Mouse (Mus musculus) spleen, postnatal 36 days (tissue): ENCODE results near the gene Fcrl5.
"Not testable (repeated sequence)": the region's sequence is repeated elsewhere in the genome, so short reads cannot be mapped to it uniquely, and the experiment has no call there.

Source experiments
- DNase-seq, 2 experiments: peaks; one replicate each; pipeline ENCODE4 v3.0.0; 2022; ENCODE audit warnings: low spot score in 2 of 2, mixed read lengths in 1 of 2

Gene Fcrl5

DNA sequence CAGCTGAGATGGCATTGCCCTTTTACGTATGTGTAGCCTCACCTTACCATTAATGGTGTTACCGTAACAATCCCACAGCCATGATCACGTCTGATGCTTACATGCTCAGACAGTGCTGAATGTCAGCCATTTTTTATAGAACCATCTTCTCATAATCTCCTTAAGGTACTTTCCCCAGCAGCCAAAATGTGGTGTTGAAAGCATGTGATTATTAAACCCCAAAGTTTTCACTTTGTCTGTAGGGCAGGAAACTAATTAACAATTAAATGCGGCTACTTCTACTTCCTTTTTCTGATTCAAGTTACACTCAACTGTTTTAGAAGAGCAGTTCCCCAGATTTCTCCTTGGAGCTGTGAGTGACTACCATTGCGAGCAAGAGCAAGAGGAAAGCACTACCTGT, at the start of gene Fcrl5:
Gene Fcrl5 (plus strand): TSS at position 295 of the 400 bp plus-strand sequence.
- DNase-seq, result peak; percentile 16 to 35

DNA sequence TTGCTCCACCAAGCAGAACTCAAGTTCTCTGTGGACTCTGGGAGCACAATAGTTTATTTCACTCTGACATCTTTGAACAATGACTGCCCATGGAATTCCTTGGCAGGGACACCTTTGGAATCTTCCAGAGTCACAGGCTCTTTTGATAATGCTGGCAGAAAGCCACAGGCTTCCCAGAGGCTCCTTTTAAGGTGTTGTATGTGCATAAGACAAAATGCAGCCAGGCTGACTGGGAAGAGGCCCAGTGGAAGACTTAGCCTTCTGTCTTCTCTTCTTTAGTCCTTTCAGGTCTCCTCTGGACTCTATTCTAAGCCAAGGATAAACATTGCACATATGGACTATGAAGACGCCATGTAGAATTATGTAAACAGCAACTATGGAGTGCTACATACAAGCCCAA, 44.6 kb upstream of the Fcrl5 start:
- DNase-seq, result no peak

DNA sequence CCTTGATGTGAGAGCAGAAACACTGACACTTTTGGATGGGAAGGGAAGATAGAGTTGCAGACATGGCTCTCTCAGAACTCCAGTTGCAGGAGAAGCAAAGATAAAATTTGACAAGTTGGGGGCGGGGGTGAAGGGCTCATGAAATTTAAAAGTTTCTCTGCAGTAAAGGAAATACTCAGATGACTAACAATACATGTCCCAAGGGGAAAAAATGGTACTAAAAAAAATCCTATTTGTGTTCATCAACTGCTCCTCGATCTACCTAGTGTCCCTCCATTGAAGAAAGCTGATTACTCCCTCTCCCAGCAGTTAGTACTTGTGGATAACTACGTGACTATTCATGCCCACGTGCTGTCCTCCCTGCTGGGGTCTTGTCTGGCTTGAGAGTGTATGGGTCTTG, 36.8 kb upstream of the Fcrl5 start:
- DNase-seq, result peak in 1 of 2 experiments; percentile 36

DNA sequence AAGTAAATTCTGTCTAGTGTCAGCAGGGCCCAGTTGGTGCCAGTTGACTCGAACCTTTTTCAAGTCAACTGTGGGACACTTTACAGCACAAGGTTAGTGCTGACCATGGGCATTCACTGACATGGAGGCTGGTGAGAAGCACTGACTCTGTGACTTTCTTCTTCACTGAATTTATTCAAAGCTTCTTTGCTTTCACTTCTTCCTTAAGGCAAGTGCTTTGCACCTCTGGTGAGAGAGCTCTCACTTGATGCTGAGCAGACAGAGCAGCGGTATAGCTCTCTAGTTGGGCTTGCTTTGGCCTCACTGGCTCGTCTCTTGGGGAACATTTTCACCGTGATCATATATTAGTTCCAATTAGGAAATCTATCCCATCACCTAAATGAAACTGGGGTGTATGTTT, 35.7 kb upstream of the Fcrl5 start:
- DNase-seq, result peak; percentile 60 to 67

DNA sequence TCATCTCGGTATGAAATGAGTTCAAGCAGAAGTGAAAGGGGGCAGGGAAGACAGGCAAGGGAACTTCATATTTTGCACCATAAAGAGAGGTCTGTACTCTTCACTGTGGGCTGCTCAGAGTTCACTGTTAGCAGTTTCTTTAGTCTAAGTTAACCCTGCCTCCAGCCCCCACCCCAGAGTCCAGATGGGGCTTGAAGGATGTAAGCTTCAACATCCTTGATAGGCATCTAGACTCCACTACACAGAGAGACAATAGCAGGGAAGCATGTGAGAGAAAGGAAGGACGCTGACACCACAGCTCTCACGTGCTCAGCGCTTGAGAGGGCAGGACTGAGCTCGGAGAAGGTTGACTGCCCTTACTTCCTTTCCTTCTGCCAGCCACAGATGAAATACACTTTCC, 34.3 kb upstream of the Fcrl5 start:
- peak; percentile 86 to 87 for DNase-seq

DNA sequence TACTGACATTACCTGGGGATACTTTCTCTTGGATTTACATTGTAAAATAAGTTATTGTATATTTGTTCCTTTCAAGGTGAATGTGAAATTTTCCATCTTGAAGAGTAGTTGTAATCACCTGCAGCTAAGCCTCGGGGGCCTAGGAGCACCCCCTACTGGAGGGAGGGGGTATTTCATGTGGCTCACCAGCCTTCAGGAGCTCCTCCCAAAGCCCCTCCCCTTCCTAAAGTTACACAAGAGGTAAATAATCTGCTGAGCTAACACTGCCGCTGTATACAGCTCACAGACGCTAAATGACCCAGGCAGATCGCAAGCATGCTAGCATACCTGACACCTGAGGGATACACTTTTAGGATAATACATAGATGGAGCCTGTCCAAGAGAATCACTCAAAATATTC, 27.4 kb upstream of the Fcrl5 start:
- peak; percentile 72 to 80 for DNase-seq

DNA sequence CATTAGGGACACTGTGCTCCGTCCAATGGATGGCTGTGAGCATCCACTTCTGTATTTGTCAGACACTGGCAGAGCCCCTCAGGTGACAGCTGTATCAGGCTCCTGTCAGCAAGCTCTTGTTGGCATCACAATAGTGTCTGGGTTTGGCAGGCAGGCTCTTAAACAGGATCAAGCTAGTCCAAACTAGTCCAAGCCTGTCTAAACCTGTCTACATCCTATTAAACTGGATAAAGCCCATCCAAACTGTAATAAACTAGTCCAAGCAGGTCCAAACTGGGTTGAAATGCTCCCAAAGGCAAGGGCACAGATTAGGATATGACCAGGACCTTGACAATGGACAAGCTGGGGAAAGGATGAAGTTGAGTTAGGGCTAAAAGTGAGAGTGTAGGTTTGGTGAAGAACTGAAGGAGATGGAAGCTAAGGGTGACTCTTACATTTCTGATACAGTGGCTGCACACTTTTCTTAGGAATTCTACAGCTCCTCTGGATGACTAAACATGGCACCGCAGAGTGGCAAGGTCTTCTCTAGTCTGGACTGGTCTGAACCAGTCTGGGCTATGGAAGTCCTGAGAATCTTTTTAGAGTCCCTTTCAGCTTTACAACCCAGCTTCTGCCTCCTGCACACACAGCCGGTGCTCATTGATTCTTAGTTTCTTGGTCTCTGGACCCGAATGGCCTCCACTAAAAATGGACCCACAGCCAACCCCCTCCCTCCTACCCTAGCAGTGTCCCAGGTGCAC, 26.2 kb upstream of the Fcrl5 start:
- no peak for DNase-seq

DNA sequence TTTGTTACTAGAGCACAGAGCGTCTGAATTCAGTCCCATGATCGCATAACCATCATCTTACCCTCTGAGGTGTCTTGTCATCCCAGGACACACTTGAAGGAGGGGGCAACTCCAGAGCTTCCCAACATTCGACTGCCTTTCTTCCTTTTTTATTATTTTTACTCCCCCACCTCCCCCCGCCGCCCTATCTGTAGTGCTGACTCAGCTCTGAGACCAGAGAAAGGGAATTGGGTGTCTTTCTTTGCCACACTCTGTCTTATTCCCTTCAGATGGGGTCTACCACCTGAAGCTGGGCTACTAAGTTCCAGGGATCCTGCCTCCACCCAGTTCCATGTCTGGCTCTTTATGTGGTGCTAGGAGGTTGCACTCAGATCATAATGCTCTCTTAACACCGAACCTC, 25.0 kb upstream of the Fcrl5 start:
- no peak for DNase-seq

DNA sequence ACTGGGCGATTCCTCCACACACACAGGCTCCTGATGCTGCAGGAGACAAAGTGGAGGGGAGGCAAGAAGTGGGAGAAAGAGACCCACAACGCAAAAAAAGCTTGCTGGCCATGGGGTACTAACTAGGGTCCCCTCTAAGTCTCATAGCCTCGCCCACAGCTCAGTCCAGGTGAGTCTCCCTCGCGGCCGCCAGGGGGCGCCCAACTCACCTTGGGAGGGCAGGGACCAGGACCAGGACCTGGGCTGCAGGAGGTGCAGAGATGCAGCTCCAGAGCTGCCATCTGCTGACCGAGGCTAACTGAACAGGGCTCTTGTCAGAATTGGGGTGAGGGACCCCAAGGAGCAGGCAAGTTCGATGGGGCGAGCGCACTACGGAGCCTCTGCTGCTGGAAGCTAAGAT, 24.4 kb upstream of the Fcrl5 start:
- DNase-seq, result peak; percentile 45 to 53

DNA sequence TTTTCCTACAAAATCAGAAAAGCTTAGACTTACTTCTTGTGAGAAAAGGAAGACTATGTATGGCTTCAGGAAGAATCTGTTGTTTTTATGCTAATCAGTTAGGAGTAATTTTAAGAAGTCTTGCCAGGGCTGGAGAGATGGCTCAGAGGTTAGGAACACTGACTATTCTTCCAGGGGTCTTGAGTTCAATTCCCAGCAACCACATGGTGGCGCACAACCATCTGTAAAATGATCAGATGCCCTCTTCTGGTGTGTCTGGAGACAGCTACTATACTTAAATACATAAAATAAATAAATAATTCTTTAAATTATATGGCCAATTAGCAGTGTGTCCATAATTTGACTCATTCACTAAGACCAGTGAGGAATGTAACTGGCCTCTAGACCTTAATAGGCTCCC, 14.9 kb upstream of the Fcrl5 start:
- DNase-seq, result no peak

DNA sequence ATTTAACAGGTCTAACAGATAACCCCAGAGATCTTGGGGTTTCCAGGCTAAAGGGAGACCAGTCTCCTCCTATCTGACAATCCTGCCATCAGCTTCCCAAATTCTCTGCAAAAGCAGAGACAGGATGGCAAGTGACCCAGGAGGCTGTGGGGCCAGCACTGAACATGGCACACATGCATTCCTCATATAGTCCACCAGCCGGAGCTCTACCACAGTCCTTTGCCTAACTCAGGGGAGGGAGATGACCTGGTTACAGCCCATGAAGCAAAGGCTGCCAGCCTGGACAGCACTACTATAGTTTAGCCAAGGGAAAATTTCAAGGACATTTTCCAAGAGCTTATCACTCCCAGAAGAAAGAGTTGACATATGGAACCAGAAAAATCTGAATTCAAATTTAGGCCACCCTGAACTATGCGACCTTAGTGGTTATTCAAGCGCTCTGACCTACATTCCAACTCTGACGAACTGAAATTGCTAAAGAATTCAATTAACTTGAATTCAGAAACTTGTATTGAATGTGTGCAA, 13.1 kb upstream of the Fcrl5 start:
- no peak for DNase-seq

DNA sequence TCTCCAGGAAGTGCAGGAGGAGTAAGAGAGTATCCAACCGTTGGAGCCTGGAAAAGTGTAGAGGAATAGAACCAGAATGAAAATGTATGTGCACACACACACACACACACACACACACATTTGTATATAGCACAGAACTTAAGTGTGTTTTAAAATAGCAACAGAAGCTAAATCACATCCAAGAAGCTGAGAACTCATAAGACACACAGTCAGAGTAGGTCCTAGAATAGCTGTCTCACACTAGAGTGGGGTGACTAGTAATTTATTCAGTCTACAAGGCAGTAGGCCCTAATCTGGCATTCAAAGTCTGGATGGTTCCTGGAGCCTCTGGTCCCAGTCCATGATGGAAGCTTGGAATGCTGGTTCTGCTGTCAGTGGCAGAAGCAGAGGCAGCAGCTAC, 5.0 kb downstream of the Fcrl5 start:
- no peak for DNase-seq

DNA sequence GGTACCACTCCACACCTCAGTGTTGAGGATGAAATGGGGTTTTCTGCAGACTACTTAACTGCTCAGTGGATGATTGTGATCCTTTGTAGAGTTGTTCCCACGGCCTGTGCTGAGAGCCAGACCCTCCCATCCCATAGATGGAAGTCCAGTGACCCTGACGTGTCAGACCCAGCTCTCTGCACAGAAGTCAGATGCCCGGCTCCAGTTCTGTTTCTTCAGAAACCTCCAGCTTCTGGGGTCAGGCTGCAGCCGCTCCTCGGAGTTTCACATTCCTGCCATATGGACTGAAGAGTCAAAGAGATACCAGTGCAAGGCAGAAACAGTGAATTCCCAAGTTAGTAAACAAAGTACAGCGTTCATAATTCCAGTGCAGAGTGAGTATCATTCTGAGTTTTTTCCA, 8.4 kb downstream of the Fcrl5 start:
- DNase-seq, result no peak

DNA sequence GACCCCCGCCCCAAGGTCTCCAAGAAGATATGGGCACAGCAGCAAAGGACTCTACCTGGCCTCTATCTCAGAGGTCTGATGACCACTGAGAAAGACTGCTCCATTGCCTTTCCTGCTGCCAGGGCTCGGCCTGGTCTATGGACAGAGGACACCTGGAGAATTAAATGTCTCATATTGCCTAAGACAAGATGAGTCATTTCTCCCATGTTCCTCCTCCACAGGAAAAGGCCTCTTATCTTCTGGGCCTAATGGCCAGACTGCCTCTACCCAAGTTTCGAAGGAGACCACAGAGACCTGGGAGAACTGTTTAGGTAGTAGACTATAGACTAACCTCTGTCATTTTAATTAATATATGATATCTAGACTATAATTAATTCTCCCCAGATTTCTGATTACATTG, 29.9 kb downstream of the Fcrl5 start:
- DNase-seq, result no peak

DNA sequence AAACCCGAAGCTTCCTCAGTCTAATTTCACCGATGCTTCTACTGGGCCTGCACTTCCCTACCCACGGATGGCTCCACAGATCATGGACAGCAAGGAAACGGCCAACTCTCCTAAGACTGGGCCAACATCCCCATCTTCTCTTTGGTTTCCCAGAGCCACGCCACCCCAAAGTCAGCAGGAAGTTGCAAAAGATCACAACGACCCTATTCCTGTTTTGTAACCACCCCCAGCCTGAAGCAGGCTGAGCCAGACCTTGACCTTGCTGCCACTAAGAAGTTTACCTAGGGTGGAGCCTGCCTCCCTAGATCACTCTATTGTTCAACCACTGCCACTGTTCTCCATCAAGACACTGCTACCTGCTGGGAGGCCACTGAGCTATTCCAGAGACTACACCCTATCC, 31.4 kb downstream of the Fcrl5 start:
- no peak for DNase-seq

DNA sequence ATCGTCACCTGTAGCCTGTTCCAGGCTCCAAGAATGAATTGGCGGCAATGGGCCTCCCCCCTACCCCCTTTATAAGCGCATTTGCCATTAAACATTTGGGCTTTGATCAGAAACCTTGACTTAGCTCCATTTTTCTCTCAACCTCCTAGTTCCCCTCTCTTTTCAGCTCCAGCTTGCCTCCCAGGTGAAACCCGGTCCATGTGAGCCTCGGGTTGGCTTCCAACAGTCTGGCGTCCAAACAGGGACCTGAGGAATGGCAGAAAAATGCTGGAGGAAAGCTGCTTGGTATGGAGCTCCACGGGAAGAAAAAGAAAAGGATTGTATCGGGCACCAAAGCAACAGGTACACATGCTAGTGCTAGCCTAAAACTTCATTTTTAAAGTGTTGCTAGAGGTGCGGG, 31.8 kb downstream of the Fcrl5 start:
- DNase-seq, result no peak

DNA sequence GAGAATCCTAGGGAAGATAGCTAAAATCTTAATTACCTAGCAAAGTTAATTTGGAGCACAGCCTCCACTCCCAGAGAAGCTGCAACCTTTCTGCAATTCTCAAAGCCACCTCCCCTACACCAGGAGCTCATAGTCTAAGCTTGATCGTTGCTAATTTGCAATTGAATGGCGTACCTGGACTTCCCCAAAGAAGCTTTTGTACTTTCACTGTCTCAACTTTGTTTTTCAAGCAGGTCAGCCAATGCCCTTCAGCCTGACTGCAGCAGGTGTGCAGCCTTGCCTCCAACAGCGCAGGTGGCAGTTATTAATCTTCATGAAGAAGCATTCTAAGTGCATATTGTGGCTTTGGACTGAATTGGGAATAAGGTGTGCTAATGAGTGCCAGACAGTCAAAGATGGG, 42.4 kb downstream of the Fcrl5 start:
- not testable (repeated sequence) for DNase-seq

DNA sequence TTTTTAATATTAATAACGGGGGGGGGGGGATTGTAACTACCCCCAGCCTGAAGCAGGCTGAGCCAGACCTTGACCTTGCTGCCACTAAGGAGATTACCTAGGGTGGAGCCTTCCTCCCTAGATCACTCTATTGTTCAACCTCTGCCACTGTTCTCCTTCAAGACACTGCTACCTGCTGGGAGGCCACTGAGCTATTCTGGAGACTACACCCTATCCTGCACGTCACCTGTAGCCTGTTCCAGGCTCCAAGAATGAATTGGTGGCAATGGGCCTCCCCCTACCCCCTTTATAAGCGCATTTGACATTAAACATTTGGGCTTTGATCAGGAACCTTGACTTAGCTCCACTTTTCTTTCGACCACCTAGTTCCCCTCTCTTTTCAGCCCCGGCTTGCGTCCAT, 43.0 kb downstream of the Fcrl5 start:
- not testable (repeated sequence) for DNase-seq

DNA sequence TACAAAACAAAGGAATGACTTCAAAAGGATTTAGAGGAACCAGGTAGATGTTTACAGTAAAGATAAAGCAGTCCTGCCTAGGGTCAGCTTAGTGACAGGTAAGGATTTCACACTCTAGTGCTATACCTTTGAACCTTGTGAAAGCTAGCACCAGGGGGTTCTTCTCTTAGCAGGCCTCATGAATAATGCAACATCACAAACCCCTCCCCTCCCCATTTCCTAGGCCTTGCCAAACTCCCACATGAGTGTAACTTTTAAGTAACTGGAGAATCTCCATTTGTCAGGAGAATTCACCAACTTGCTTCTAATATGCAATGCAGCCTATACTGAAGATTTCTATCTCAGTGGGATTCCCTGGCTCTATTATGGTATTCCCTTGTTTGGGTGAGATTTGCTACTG, 43.7 kb downstream of the Fcrl5 start:
- not testable (repeated sequence) for DNase-seq

DNA sequence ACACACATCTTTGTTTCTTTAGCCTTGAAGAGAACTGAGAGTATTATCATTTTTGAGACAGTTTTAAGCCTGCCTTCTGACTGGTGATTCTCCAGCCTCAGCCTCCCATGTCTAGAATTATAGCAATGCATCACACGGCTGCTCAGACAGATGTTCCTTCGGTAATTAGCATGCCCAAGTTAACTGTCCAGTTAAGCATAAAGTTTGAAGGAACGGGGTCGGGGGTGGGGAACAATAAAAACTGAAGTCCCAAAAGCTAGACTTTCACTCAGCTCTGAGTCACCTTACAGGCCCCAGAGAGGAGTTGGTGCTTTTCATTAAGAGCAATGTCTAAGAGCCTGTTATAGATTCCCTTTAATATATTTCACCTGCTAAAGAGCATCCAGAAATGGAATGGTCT, 51.8 kb downstream of the Fcrl5 start:
- DNase-seq, result no peak

DNA sequence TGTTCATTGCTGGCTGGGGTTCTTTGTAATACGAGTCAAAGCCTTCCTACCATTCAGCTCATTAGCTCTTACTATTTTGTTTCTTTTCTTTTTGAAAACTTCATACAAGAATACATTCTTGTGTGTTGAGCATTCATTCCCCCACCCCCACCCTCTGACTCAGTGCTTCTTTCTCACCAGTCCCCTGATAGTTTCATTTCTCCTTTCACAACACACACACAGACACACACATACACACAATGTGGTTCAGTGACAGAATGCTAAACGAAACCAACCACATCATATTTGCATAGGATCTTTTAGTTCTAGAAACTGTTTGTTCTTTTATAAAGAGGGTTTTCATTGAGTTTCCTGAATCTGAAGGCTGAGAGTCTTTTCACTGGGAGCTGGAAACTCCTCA, 52.3 kb downstream of the Fcrl5 start:
- peak; percentile 63 to 78 for DNase-seq

DNA sequence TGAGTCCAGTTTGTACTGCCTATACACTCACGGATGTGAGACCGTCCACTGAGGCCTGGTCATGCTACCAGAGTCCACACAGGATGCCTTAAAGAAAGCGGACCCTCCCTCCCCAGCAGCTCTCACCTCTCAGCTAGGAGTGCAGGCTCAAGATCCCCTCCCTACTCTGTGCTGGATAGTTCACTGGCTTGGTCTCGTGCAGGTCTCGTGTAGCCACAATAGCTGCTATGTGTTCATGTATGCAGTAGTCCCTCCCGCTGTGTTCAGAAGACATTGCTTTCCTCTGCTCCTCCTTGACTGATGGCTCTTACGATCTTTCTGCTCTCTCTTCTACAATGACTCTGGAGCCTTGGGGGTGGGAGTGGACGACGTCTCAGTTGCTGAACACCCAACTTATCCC, 62.7 kb downstream of the Fcrl5 start:
- DNase-seq, result no peak

DNA sequence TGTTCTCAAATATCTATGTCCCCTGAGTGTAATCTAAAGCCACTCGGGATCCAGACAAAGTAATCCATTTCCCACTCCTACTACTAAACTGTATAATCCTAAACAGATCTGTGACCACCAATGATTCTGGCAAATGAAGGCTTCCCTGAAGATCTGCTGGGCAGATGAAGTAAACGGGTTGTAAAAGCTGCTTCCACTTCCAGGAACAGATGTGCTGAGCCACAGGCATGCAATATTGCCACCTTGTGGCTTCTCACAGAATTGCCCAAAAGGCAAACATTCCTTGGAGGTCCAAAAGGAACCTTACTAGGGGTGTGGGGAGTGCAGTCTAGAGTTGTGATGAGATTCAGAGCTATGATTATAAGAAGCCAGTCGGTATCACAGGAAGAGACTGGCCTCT, 63.5 kb downstream of the Fcrl5 start:
- peak; percentile 72 to 75 for DNase-seq
